Mouse (Mus musculus) urinary bladder, postnatal 14 days (tissue): ENCODE results near the gene Borcs6.
"Not testable (repeated sequence)": the region's sequence is repeated elsewhere in the genome, so short reads cannot be mapped to it uniquely, and the experiment has no call there.

Experiments
- DNase-seq: peaks from one replicate; pipeline ENCODE4 v3.0.0; 2021; ENCODE audit warnings: low spot score

The Borcs6 gene

GRCm38 (mm10) chr11:69088856-69089615, 29.5 kb downstream of the Borcs6 start:
- DNase-seq, result no peak

- DNase-seq, result no peak
Observed at GRCm38 (mm10) chr11:69089616-69090290, 30.2 kb downstream of the Borcs6 start.

- no peak for DNase-seq
Observed at GRCm38 (mm10) chr11:69090367-69090766, 30.9 kb downstream of the Borcs6 start.

GRCm38 (mm10) chr11:69091566-69092385, 32.3 kb downstream of the Borcs6 start:
- no peak for DNase-seq

GRCm38 (mm10) chr11:69092386-69092751, 32.9 kb downstream of the Borcs6 start:
- DNase-seq, result peak; percentile 92

GRCm38 (mm10) chr11:69092871-69093270, 33.4 kb downstream of the Borcs6 start:
- no peak for DNase-seq

- not testable (repeated sequence) for DNase-seq
Observed at GRCm38 (mm10) chr11:69093856-69094255, 34.3 kb downstream of the Borcs6 start.

- DNase-seq, result peak; percentile 99
Observed at GRCm38 (mm10) chr11:69094697-69095429, 35.3 kb downstream of the Borcs6 start, which contains the start of gene Per1. Gene Per1, plus strand, starts transcription at chr11:69095217.

GRCm38 (mm10) chr11:69095511-69096231, 36.2 kb downstream of the Borcs6 start:
- DNase-seq, result no peak

GRCm38 (mm10) chr11:69096360-69096986, 37.0 kb downstream of the Borcs6 start:
- no peak for DNase-seq

- DNase-seq, result peak; percentile 100
Observed at GRCm38 (mm10) chr11:69096987-69097900, 37.7 kb downstream of the Borcs6 start.

- no peak for DNase-seq
Observed at GRCm38 (mm10) chr11:69098039-69098761, 38.7 kb downstream of the Borcs6 start.

GRCm38 (mm10) chr11:69098762-69099091, 39.2 kb downstream of the Borcs6 start:
- DNase-seq, result peak; percentile 97

- peak; percentile 92 for DNase-seq
Observed at GRCm38 (mm10) chr11:69099177-69099914, 39.8 kb downstream of the Borcs6 start.

- peak; percentile 94 for DNase-seq
Observed at GRCm38 (mm10) chr11:69099915-69100345, 40.4 kb downstream of the Borcs6 start.

GRCm38 (mm10) chr11:69100639-69101360, 41.3 kb downstream of the Borcs6 start:
- DNase-seq, result no peak

- no peak for DNase-seq
Observed at GRCm38 (mm10) chr11:69101604-69102402, 42.3 kb downstream of the Borcs6 start.
